Mouse (Mus musculus): ENCODE measurements around the gene Rom1.

GRCm38 (mm10) chr19:8899079-8899478 is 30.1 kb downstream of the Rom1 start:
- no peak for TF ChIP-seq CTCF (IDR thresholded peaks at IDR 0.05; ENCODE audit: borderline replicate concordance, insufficient read depth, low read depth, low read length)
- TF ChIP-seq POLR2A (IDR thresholded peaks at IDR 0.05; ENCODE audit: borderline replicate concordance, insufficient read depth, low read length): no peak

Data from cerebellum, adult 2 months (tissue).